Mouse (Mus musculus) cerebellum, postnatal 4 days (tissue): ENCODE results near the gene Fbxo4.
A peak's percentile ranks its signal among the peaks of the same experiment; 100 is the strongest.

Experiments used
- DNase-seq, 2 experiments: peaks; one replicate each; pipeline ENCODE4 v3.0.0; 2022; ENCODE audit warnings: low spot score in 2 of 2, mixed read lengths in 1 of 2

Fbxo4 gene

GRCm38 (mm10) chr15:3979061-3979848 lies at the start of gene Fbxo4:
Fbxo4 (minus strand) TSS chr15:3979573.
- DNase-seq: peak; percentile 43 to 67

GRCm38 (mm10) chr15:4028960-4029359 lies 49.6 kb upstream of the Fbxo4 start:
- no peak for DNase-seq

GRCm38 (mm10) chr15:4028411-4028700 lies 49.0 kb upstream of the Fbxo4 start:
- no peak for DNase-seq

- no peak for DNase-seq
Observed at GRCm38 (mm10) chr15:4027671-4028410, 48.5 kb upstream of the Fbxo4 start.

- peak; percentile 60 to 76 for DNase-seq
Observed at GRCm38 (mm10) chr15:4026831-4027584, 47.6 kb upstream of the Fbxo4 start.

GRCm38 (mm10) chr15:4026231-4026773 lies 46.9 kb upstream of the Fbxo4 start, which contains the start of gene Oxct1:
Oxct1 (plus strand) TSS chr15:4026383.
- peak; percentile 72 to 86 for DNase-seq

GRCm38 (mm10) chr15:4025508-4025904 lies 46.1 kb upstream of the Fbxo4 start:
- no peak for DNase-seq

- DNase-seq: no peak
Observed at GRCm38 (mm10) chr15:4024726-4025507, 45.5 kb upstream of the Fbxo4 start.

GRCm38 (mm10) chr15:4023747-4024146 lies 44.4 kb upstream of the Fbxo4 start:
- no peak for DNase-seq

GRCm38 (mm10) chr15:4020711-4021110 lies 41.3 kb upstream of the Fbxo4 start:
- no peak for DNase-seq

GRCm38 (mm10) chr15:4013873-4014272 lies 34.5 kb upstream of the Fbxo4 start:
- no peak for DNase-seq

GRCm38 (mm10) chr15:4000536-4000935 lies 21.2 kb upstream of the Fbxo4 start:
- DNase-seq: no peak

GRCm38 (mm10) chr15:3999144-3999543 lies 19.8 kb upstream of the Fbxo4 start:
- no peak for DNase-seq

GRCm38 (mm10) chr15:3996267-3997010 lies 17.1 kb upstream of the Fbxo4 start:
- DNase-seq: no peak

- DNase-seq: peak; percentile 93 to 98
Observed at GRCm38 (mm10) chr15:3995448-3996266, 16.3 kb upstream of the Fbxo4 start, which contains the start of gene AW549877. AW549877 (minus strand) TSS chr15:3995744.

- DNase-seq: no peak
Observed at GRCm38 (mm10) chr15:3994852-3995447, 15.6 kb upstream of the Fbxo4 start.

GRCm38 (mm10) chr15:3987981-3988380 lies 8.6 kb upstream of the Fbxo4 start:
- DNase-seq: peak in 1 of 2 experiments; percentile 37

GRCm38 (mm10) chr15:3984876-3985275 lies 5.5 kb upstream of the Fbxo4 start:
- DNase-seq: no peak

- DNase-seq: no peak
Observed at GRCm38 (mm10) chr15:3982732-3983131, 3.4 kb upstream of the Fbxo4 start.
